ENCODE assay signal across 18 mouse cellular contexts in genomic region chr1:67417196-67417595, GRCm38 (mm10).
"Had no signal": no experiment of that assay in that cellular context is flagged by ENCODE, and none has a peak within 500 bp of the region (broad histone marks: within the 10 kb centered on the region; RNA-seq: fewer than 3 reads in every experiment).

No protein-coding gene starts in this region.

- H3K27me3 ChIP-seq: liver, embryonic 12.5 days; midbrain, embryonic 13.5 days; neural tube, embryonic 13.5 days; neural tube, embryonic 15.5 days had no signal

- DNase-seq: lung, adult 18-20 months; lung, postnatal 36 days; retina, postnatal 1 day; right cerebral cortex, adult 18-20 months; right cerebral cortex, postnatal 25 days; right cerebral cortex, postnatal 4 days; spleen, adult 18-20 months; thymus, adult 18-20 months; thymus, postnatal 14 days; thymus, postnatal 36 days had no signal

- H3K9me3 ChIP-seq: liver, embryonic 12.5 days; midbrain, embryonic 10.5 days; midbrain, embryonic 13.5 days; neural tube, embryonic 13.5 days; neural tube, embryonic 15.5 days had no signal

- H3K27ac ChIP-seq: liver, embryonic 12.5 days; liver, embryonic 14.5 days; midbrain, embryonic 10.5 days; midbrain, embryonic 13.5 days; neural tube, embryonic 13.5 days; neural tube, embryonic 15.5 days had no signal

- H3K4me1 ChIP-seq: liver, embryonic 12.5 days; midbrain, embryonic 13.5 days; neural tube, embryonic 13.5 days; neural tube, embryonic 15.5 days had no signal

- H3K9ac ChIP-seq: liver, embryonic 12.5 days; liver, embryonic 14.5 days; midbrain, embryonic 13.5 days; neural tube, embryonic 13.5 days; neural tube, embryonic 15.5 days had no signal

- H3K4me2 ChIP-seq: liver, embryonic 12.5 days; midbrain, embryonic 13.5 days; neural tube, embryonic 13.5 days; neural tube, embryonic 15.5 days had no signal

- H3K4me3 ChIP-seq: liver, embryonic 12.5 days; midbrain, embryonic 10.5 days; midbrain, embryonic 13.5 days; myocyte; neural tube, embryonic 13.5 days; neural tube, embryonic 15.5 days had no signal

- H3K36me3 ChIP-seq: liver, embryonic 12.5 days; midbrain, embryonic 10.5 days; midbrain, embryonic 13.5 days; neural tube, embryonic 13.5 days; neural tube, embryonic 15.5 days had no signal

- ATAC-seq: liver, embryonic 12.5 days; midbrain, embryonic 13.5 days; midbrain, embryonic 16.5 days had no signal
